Mouse (Mus musculus) CD4-positive naive resting alpha-beta T cell, adult 76 days (primary cell): Measurements from ENCODE around the gene Aurka. TPM values are rescaled to one million over a fixed set of nuclear protein-coding genes. Genes with fewer than 3 reads are reported as not detected.

Source experiments
- total RNA-seq: library from RNA; stranded (reverse); gene quantifications from one replicate; pipeline ENCODE4 v1.2.4, GENCODE M21; 2023

Gene Aurka
- 8.7 TPM for total RNA-seq

DNA sequence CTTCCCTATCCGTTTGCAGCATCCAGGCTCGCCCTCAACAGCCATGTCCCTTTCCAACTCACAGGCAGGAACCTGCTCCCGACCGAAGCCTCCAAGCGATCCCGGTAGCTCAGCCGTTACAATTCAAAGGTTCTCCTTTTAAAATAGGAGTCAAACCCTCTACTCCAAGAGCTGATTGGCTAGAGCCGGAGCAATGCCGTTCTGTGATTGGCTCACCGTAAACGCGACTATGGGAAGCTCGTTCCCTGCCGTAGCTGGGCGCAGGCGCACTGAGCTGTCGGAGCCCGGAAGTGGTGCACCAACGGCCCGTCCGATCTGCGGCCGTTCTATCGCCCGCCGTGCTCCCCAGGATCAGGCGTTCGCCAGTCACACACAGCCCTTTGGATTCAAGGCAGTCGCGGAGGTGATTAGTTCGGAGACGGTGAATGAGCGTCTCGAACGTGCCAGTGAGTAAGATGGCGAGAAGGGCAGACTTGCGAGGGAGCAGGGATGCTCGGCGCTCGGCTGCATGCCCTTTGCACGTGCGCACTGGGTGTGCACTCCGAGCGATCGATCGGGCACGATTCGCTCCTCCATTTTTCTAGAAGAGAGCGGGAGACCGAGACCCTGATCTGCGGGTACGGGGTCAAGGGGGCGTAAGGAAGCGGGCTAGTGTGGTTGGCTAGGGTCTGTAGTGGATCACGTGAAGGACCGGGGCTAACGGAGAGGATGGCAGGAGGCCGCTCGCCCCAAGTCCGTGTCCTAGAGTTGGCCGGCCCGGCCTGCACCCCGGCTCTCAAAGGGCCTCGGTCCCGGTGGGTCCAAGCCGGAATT is at the start of gene Aurka, which contains the start of gene Cstf1:
Gene Aurka, minus strand, starts transcription at position 125 of the 813 bp plus-strand sequence.
Gene Cstf1, plus strand, starts transcription at position 271 of the 813 bp plus-strand sequence.

DNA sequence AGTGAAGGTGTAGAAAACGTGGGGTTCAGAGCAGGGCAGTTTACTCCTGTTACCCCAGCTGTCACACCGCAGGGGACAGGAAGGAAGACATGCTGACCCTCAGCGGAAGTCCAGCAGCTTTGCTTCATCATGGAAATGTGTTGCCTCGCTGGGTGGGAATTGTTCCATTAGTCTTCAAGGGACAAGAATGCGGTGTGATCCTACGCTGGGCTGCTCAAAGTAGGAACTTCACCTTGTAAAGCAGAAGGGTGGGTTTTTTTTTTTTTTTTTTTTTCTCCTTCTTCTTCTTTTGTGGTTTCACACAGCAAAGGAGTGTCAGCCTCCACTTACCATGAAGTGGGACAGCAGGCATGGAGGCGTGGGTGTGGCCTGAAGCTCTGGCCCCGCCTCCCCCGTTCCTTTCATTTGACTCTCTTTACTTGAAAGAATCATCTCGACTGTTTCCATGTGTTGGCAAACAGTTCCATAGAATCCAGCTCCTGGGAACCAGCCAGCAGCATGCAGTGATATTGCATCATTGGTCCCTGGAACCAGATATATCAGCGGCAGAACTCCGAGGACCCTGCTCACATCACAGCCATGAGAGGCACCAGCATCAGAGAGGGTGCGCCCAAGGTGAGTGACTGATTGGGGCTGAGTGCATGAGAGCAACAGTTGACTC is 23.2 kb upstream of the Aurka start, which contains the start of gene Cass4:
Gene Cass4, plus strand, starts transcription at position 404 of the 661 bp plus-strand sequence.

DNA sequence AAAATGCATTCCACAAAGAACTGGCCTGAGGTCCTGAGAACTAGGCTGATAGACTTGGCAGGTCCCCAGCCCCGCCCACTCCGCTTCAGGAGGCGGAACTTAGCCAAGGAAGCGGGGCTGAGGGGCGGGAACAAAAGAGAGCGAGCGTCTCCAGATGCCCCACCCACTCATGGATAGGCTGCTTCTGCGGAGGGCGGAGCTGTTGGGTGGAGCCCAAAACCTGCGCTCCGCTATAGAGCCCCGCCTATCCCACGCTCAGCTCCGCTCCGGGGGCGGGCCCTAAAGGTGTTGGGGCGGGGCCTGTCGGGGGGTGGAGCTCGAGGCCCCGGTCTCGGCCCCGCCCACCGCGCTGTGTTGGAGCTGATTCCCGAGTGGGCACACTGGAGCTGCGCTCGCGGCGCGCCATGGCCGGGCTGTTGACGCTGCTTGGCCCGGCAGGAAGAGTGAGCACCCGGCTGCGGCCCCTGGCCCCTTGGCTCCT is 25.0 kb downstream of the Aurka start, which contains the start of gene Fam210b:
Gene Fam210b, plus strand, starts transcription at position 308 of the 481 bp plus-strand sequence.

Other genes with a start within 250 kb of the Aurka start
- gene Mc3r, start 122.0 kb downstream of the Aurka start, total RNA-seq, result not detected
- gene Fam210b, start 25.0 kb downstream of the Aurka start, total RNA-seq, result 9.6 TPM
- 34.1 TPM for gene Cstf1, start 146 bp upstream of the Aurka start, total RNA-seq
- gene Cass4, start 23.3 kb upstream of the Aurka start, total RNA-seq, result 1.4 TPM
- 74.8 TPM for gene Rtf2, start 70.0 kb upstream of the Aurka start, total RNA-seq
- not detected for gene Gcnt7, start 88.1 kb upstream of the Aurka start, total RNA-seq
- gene Fam209, start 102.0 kb upstream of the Aurka start, total RNA-seq, result 4.7 TPM
- not detected for gene Tfap2c, start 179.1 kb upstream of the Aurka start, total RNA-seq